Mouse (Mus musculus) layer of hippocampus, postnatal 14 days (tissue): Measurements from ENCODE around the gene Peli2. TPM values are rescaled to one million over a fixed set of nuclear protein-coding genes. Genes with fewer than 3 reads are reported as not detected.

ENCODE experiments used
- DNase-seq, 2 experiments: peaks; one replicate each; pipeline ENCODE4 v3.0.0; 2021 to 2022; ENCODE audit warnings: low spot score in 2 of 2, mixed read lengths in 1 of 2
- total RNA-seq, 2 experiments: library from RNA; stranded (reverse); gene quantifications; 2 replicates each; pipeline ENCODE4 v1.2.3; 2021

The Peli2 gene
- total RNA-seq, 2 experiments from 2014 or later, result 20.4 to 26.0 TPM

GRCm38 (mm10) chr14:48211526-48211925 lies 90.9 kb downstream of the Peli2 start:
- DNase-seq, result no peak

- DNase-seq, result no peak
These were observed 92.2 kb downstream of the Peli2 start for GRCm38 (mm10) chr14:48212839-48213238.

DNA sequence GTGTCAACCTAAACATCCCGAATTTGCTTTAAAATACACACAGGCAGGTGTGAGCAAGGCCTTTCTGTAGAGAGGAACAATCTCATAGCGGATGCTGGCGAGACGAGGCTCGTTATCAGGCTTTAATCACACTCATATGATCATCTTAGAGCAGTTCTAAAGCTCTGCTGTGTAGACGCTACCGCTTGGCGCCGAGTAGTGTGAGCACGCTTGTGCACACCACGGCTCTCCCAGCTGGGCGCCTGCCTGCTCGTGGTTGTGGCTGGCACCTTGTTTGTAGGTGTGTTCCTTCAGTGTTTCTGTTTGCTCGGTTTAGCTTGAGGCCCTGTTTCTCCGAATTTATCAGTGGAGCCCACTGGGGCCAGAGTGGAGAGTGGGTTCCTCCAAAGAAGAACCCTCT lies 93.0 kb downstream of the Peli2 start:
- no peak for DNase-seq

- DNase-seq, result no peak
These were observed 101.4 kb downstream of the Peli2 start for GRCm38 (mm10) chr14:48222051-48222450.

- no peak for DNase-seq
These were observed 102.1 kb downstream of the Peli2 start for GRCm38 (mm10) chr14:48222684-48223083.

GRCm38 (mm10) chr14:48224203-48224602 lies 103.6 kb downstream of the Peli2 start:
- DNase-seq, result peak in 1 of 2 experiments; percentile 75

GRCm38 (mm10) chr14:48224861-48225300 lies 104.3 kb downstream of the Peli2 start:
- no peak for DNase-seq

- DNase-seq, result no peak
These were observed 105.3 kb downstream of the Peli2 start for GRCm38 (mm10) chr14:48225810-48226446.

GRCm38 (mm10) chr14:48226759-48227158 lies 106.1 kb downstream of the Peli2 start:
- DNase-seq, result no peak

GRCm38 (mm10) chr14:48234785-48235519 lies 114.3 kb downstream of the Peli2 start:
- no peak for DNase-seq

DNA sequence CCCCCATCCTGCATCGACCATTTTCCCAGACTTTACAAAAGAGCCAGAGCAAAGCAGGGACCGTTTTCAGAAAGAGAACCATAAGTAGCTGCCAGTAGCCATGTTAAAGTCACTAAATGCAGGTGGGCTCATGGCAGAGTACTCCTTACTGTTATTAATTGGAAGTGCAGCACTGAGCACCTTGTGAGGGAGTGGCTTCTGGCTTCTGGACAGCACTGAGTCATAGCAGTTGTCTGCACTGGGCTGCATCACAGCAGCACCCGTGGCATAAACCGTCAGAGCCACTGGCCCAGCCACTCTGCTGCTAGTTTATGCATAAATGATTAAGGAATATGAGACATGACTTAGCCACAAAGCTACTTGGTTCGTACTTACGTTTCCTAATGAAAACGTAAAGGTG lies 120.7 kb downstream of the Peli2 start:
- no peak for DNase-seq

DNA sequence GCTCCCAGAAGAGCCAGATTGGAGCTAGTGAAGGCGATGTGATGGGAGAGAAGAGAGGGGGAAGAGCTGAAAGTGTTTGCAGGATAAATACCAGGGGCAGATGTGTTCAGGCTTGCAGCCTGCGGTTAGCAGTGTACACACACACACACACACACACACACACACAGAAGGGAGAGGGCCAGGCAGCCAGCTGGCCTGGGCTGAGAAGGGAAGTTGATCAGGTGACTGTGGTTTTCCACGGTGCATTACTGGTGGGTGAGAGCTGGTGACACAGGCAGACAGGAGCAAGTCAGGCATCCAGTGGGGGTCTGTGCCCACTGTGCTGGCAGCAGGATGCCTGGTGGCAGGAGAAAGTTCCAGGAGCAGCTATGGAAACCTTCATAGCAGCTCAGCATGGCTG lies 125.6 kb downstream of the Peli2 start:
- peak in 1 of 2 experiments; percentile 25 for DNase-seq

- no peak for DNase-seq
These were observed 126.3 kb downstream of the Peli2 start for GRCm38 (mm10) chr14:48246963-48247362.

- no peak for DNase-seq
These were observed 128.8 kb downstream of the Peli2 start for GRCm38 (mm10) chr14:48249459-48249858.

DNA sequence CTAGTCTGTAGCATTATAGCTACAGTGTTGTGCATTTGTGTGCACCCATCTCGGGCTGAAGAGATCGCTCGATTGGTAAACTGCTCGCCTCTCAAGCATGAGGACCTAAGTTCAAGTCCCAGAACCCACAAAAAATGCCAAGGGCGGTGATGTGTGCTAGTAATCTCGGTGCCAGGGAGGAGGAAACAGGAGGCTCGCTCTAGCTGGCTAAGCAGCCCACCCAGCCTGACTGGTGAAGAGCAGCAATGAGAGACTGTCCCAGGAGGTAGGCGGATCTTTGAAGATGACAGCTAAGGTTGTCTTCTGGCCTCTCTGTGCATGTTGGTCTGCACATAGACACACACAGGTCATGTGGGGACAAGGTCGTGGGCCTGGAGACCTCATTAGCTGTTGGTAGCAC lies 129.3 kb downstream of the Peli2 start:
- no peak for DNase-seq

DNA sequence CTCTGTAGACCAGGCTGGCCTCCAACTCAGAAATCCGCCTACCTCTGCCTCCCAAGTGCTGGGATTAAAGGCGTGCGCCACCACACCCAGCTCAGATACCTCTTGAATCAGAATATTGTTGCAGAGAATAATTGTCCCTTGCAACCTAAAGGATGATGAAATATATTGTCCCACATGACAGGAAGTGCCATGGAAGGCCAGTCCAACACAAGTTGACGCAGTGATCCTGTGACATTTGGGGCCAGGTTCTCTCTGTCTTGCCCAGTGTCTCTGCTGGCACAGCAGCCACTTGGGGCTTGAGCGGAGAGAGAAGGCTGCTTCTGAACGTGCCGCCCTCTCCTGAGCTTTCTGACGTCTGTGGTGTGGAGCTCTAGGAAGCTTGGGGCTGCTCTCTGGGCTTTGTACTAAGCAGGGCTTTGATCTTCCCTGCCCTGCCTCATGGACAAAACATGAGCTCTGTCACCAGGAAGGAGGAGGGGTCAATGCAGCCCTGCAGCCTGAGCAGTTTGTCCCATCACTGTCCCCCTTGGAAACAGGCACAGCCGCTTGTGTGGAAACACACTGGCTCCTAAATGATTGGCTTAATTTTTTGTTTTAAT lies 130.9 kb downstream of the Peli2 start:
- DNase-seq, result no peak

DNA sequence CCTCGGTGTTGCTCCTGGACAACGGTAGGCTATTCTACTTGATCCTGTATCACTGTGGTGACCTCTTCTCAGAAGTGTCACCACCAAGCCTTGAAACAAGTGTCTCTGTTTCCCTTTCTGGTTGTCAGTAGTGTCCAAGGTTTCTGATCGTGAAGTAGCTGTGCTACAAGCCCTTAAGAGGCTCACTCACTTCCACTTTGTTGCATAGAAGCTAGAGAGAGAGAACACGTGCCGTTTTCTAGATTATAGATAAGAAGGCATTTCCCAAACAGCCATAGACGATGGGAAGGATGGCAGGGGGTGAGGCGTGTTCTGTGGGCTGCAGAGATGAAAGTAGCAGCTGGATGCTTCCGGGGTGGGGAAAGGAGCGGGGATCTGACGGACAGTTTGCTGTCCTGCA lies 132.6 kb downstream of the Peli2 start:
- DNase-seq, result no peak

GRCm38 (mm10) chr14:48254696-48255095 lies 134.1 kb downstream of the Peli2 start:
- DNase-seq, result no peak

- DNase-seq, result no peak
These were observed 134.7 kb downstream of the Peli2 start for GRCm38 (mm10) chr14:48255290-48255689.

- no peak for DNase-seq
These were observed 137.1 kb downstream of the Peli2 start for GRCm38 (mm10) chr14:48257759-48258158.

- DNase-seq, result no peak
These were observed 138.2 kb downstream of the Peli2 start for GRCm38 (mm10) chr14:48258696-48259366.

GRCm38 (mm10) chr14:48263146-48263545 lies 142.5 kb downstream of the Peli2 start:
- DNase-seq, result no peak
